Mouse (Mus musculus) G1E (cell line): Measurements from ENCODE around the gene Esyt1.

Experiments
- CTCF ChIP-seq: IDR thresholded peaks from 2 replicates; pipeline ENCODE4 v1.5.1; 2012; ENCODE audit warnings: low read depth, low read length, inconsistent platforms, mixed read lengths
- GATA1 ChIP-seq: IDR thresholded peaks from 2 replicates; pipeline ENCODE4 v1.6.1; 2012; ENCODE audit warnings: borderline replicate concordance, low read length, inconsistent platforms, mixed read lengths
- GATA2 ChIP-seq: IDR thresholded peaks from 2 replicates; pipeline ENCODE4 v1.6.1; 2012; ENCODE audit warnings: low read depth, low read length, inconsistent platforms, borderline replicate concordance
- TAL1 ChIP-seq: conservative IDR thresholded peaks from 2 replicates; pipeline ENCODE4 v1.6.1; 2012; ENCODE audit warnings: low read depth, low read length, inconsistent platforms, mixed read lengths

GRCm38 (mm10) chr10:128492633-128493311 lies 32.9 kb downstream of the Esyt1 start:
- TF ChIP-seq CTCF (no peak), TAL1 (no peak), GATA2 (no peak), GATA1 (no peak)
